Mouse (Mus musculus): ENCODE data around the gene Lypd6b. TPM values are rescaled to one million over a fixed set of nuclear protein-coding genes. Genes with fewer than 3 reads are reported as not detected.

The Lypd6b gene
- polyA plus RNA-seq, 3 experiments from 2014 or later: 0.34 to 0.82 (median 0.44) TPM

- ATAC-seq: no peak
Measured at GRCm38 (mm10) chr2:49771172-49771571, 16.3 kb upstream of the Lypd6b start.

DNA sequence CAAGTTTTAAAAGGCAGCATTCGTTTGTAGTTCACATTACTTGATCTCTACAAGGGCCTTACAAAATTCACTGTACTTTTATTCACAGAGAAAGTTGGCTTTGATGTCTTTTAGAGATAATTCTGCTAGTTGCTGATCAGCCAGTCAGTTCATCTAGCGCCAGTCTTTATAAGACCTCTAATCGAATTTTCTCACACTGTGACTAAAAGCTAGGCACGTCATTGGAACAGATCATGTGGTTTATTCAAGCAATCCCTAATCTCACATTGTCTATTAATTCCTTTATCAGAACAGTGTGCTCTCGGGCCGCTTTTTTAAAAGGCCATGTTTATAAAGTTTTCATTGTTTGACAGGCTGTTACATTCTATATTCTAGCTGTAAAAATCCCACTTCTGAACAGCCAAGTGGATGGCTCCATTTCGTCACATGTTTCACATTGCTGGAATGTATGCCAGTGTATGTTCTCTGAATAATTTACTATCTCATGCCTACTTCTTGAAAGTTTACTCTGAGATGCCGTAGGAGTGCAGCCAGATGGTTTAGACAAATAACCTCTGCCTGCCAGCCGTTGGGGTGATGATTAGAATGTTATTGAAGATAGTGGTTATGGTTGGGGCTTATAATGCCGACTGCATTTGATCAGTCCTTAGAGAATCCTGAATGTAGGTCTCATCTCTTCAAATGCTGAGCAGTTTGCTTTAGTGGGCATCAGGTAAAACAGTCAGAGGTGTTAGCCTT is 14.1 kb upstream of the Lypd6b start:
- ATAC-seq: no peak

- no peak for ATAC-seq
Measured at GRCm38 (mm10) chr2:49774180-49774579, 13.3 kb upstream of the Lypd6b start.

- ATAC-seq: no peak
Measured at GRCm38 (mm10) chr2:49775187-49775586, 12.3 kb upstream of the Lypd6b start.

- ATAC-seq: no peak
Measured at GRCm38 (mm10) chr2:49775735-49776134, 11.8 kb upstream of the Lypd6b start.

- ATAC-seq: no peak
Measured at GRCm38 (mm10) chr2:49776407-49776806, 11.1 kb upstream of the Lypd6b start.

DNA sequence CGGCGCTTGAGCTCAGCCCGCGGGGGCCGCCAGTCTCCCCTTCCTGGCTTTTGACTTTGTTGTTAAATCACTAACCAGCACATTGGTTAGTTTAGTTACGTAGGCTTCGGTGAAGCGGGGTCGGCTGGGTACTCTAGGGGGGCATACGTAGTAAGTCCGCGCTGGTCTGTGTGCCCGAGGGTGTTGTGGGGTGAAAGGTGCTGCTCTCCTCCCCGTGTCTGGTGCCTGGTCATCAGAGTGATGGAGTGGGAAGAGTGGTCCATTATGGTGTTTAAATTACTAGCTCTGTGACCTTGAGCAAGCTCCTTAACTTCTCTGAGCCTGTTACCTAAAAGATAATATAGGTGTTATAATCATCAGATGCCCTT is 547 bp downstream of the Lypd6b start:
- no peak for ATAC-seq

DNA sequence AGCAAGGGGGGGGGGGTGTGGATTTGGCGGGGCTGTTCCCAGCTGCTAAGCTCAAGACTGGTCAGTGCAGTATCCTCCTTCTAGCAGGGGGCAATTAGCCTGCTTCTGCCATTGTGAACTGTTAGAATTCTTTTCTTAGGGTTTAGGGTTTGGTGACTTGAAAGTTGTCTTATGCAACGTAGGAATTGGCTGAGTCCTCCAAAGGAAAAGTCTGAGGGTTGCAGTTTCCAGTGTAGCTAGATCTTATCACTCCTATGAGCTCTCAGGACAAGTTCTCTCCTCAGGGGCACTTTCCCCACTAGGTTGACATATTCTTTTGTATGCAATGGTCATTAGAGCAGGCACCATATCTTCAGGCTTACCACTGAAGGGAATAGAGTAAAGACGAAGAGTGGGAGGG is 1.2 kb downstream of the Lypd6b start:
- no peak for ATAC-seq

DNA sequence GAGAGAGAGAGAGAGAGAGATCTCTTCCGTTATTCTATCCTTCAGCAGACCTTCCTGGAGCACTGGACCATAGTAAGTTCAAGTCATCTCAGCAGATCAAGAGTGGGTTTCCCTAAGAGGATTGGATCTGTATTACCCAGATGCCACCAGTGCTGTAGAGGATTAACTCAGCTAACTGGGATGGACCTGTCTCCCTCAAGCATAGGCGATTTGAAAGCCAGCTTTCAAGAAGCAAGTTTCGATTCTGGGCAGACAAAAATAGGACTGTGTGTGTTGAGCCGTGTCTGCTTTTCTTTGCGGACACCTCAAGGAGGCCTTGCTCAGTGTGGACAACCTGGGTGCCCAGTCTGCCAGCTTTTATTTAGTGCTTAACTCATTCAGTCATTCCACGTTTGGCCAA is 1.6 kb downstream of the Lypd6b start:
- ATAC-seq: no peak

DNA sequence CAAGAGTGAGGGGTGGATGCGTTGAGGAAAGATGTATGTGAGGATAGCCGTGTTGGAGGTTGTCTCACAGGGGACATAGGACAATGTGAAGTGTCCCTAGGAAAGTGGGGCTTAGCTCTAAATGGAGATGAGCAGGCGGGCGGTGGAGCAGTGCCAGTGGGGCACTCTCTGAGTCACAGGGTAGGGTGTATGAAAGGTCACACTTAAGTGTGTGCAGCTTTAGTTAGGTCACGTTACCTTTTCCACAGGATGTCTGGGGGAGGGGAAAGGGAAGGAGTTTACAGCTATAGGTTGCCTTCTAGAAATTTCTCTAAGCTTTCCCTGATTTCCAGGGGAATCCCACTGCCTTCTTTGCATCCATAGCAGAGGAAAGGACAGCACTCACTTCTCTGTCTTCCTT is 2.0 kb downstream of the Lypd6b start:
- ATAC-seq: no peak

- no peak for ATAC-seq
Measured at GRCm38 (mm10) chr2:49797444-49798143, 10.1 kb downstream of the Lypd6b start.

DNA sequence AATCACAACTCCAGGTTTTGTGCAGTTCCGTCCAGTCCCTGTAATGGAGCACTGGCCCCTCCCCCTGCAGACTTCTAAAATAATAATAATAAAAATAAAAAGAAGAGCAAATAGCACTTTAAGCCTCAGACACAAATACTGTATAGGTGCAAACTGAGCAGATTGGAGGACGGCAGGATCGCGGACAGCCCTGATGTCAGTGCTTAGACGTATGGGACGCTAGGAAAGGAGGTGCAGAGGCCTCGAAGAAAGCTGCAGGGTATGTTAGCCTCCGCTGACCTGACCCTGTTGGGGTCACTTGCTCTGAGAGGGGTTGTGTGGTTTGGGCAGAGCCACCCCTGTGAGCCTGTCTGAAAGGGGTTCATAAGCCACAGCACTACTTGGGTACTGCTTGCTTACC is 17.0 kb downstream of the Lypd6b start:
- no peak for ATAC-seq

DNA sequence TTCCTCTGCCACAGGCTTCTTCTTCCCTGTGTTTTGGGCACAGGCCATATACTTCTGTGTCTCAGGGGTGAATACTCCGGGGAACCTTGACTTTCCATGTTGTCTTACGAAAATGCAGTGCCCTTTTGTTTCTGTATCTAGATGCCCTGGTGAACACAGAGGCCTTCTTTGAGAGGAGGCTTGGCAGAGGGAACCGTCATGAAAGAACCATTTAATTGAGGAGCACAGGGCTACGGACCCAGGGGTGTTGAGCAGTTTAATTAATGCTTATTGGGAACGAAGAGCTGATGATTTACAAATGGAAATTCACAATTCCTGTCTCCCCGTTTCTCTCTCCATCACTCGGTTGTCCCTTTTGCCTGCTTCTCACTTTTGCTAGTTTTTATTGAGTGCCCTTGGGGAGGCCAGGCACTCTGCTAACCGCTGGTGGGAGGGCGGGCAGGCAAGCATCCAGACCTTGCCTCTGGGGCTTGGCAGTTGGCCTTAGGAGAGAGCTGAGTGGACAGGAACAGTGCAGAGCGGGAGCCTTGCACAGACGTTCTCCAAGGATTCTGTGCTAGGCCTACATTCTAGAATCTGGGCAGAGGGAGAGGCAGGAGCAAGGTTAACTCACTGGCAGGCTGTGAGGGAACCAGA is 18.4 kb downstream of the Lypd6b start:
- ATAC-seq: no peak

DNA sequence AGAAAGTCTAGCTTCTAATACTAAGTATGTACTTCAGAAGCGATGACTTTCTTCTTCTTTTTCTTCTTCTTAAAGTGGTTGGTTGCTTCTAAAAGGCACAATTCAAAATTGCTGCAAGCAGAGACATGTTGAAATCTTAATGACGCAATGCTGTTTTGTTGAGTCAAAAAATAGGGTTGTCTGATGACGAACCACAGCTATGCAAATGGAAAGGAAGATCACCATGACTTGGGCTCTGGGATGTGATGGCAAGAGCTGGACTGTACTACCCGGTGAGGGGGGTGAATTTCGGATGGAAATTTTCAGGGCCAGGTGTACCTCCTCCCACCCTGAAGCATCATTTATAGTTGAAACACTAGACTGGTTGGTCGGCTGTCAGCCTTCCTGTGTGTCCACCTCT is 22.0 kb downstream of the Lypd6b start:
- ATAC-seq: no peak

- ATAC-seq: no peak
Measured at GRCm38 (mm10) chr2:49811420-49811819, 23.9 kb downstream of the Lypd6b start.

- ATAC-seq: no peak
Measured at GRCm38 (mm10) chr2:49811871-49812363, 24.4 kb downstream of the Lypd6b start.

GRCm38 (mm10) chr2:49813151-49813550 is 25.7 kb downstream of the Lypd6b start:
- no peak for ATAC-seq

GRCm38 (mm10) chr2:49814011-49814410 is 26.5 kb downstream of the Lypd6b start:
- ATAC-seq: no peak

DNA sequence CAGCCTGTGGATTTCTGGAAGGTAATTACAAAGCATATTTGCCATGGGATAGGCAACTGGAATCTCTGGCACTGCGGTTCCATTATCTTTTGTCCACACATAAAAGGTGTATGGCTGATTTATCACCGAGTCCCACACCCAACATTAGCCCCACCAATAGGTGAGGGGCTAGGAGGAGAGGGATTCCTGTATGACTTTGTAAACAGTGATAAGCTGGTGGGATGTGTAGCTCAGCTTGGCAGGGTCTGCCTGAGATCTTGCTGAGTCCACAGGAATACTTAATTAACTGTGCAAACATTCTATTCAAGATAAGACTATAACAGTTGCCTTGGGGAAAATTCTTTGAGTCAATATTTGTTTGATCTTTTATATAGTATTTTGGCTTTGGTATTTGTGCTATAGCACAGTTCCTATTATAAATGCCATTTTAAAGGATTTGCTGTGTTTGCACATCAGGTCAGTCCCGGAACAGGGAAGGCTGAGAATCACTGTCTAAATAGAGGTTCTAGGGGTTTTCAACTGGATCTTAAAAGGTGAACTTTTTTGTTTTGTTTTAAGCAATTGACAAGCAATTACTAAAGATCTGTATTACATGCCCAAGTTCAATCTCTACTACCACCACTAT is 28.3 kb downstream of the Lypd6b start:
- no peak for ATAC-seq

- ATAC-seq: no peak
Measured at GRCm38 (mm10) chr2:49816549-49816948, 29.1 kb downstream of the Lypd6b start.

DNA sequence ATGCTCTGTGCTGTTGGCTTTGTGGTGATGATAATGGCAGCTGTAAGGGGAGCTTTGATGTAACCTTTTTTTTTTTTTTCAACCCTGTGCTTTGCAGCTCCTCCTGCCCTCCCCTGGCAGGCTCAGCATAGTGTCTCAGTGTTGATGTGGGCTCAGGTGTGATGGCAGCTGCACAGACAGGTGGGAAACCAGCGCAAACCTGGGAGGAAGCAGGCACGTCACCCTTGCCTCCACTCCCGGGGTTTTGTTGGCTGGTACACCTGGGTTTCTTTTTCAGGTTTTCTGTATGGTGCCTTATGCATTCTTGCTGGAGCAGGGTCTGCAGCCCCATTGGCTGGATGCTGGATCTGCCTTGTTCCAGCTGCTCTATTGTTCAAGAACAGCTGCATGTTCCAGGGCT is 29.7 kb downstream of the Lypd6b start:
- ATAC-seq: no peak

- no peak for ATAC-seq
Measured at GRCm38 (mm10) chr2:49818126-49818525, 30.6 kb downstream of the Lypd6b start.

DNA sequence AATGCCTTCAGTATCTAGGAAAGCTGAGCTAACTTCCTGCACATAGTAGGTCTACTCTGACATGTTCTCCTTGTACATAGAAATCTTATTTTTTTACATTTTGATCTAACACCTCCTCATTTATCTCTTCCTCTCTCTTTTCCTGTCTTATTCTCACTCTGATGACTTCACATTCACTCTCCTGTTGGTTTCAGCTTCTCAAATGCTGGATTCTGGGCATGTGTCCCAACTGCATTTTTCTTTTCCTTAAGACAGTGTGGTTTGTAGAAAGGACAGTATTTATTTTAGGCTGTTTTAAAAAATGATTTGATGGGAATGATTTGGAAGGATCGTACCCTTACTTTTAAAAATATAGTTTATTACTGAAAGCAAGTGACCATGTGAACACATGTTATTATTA is 34.8 kb downstream of the Lypd6b start:
- no peak for ATAC-seq

All from inflammation-experienced regulatory T-cells, adult 6 months (primary cell).